Mouse (Mus musculus) intestine, embryonic 16.5 days (tissue): ENCODE measurements around the gene Asgr1. TPM values are rescaled to one million over a fixed set of nuclear protein-coding genes. Genes with fewer than 3 reads are reported as not detected.

ENCODE experiments used
- ATAC-seq: fragments of 200-750 bp; cut with Nextera tagmentation; 2 replicates; pipeline ENCODE4 v1.8.0; 2017; ENCODE audit warnings: moderate TSS enrichment, moderate library complexity
- H3K27ac ChIP-seq: fragments of 300-500 bp; sonication (generic); 2 replicates; pipeline ENCODE4 v1.5.1; 2014; ENCODE audit warnings: mild to moderate bottlenecking, low read length
- H3K27me3 ChIP-seq: fragments of 300-500 bp; sonication (generic); replicated peaks from 2 replicates; pipeline ENCODE4 v1.6.1; 2014; ENCODE audit warnings: low read length, control low read depth, mixed read lengths; ENCODE audit not compliant: control insufficient read depth, insufficient read depth
- H3K36me3 ChIP-seq: fragments of 300-500 bp; sonication (generic); 2 replicates; pipeline ENCODE4 v1.6.1; 2014; ENCODE audit warnings: low read length, control low read depth; ENCODE audit not compliant: control insufficient read depth, insufficient read depth
- H3K4me1 ChIP-seq: fragments of 300-500 bp; sonication (generic); 2 replicates; pipeline ENCODE4 v1.6.1; 2014; ENCODE audit warnings: low read length, control low read depth, mixed read lengths; ENCODE audit not compliant: control insufficient read depth, insufficient read depth
- H3K4me2 ChIP-seq: fragments of 300-500 bp; sonication (generic); 2 replicates; pipeline ENCODE4 v1.6.1; 2014; ENCODE audit warnings: low read depth, low read length, control low read depth
- H3K4me3 ChIP-seq: fragments of 300-500 bp; sonication (generic); 2 replicates; pipeline ENCODE4 v1.5.1; 2014; ENCODE audit warnings: mild to moderate bottlenecking, low read length
- H3K9ac ChIP-seq: fragments of 300-500 bp; sonication (generic); 2 replicates; pipeline ENCODE4 v1.6.1; 2014; ENCODE audit warnings: low read depth, low read length
- H3K9me3 ChIP-seq: fragments of 300-500 bp; sonication (generic); 2 replicates; pipeline ENCODE4 v1.6.1; 2016; ENCODE audit warnings: low read length, control low read depth; ENCODE audit not compliant: control insufficient read depth
- WGBS: fragments of 180-500 bp; shearing (Covaris S2); extraction: QIAGEN DNeasy Blood & Tissue Kit; methylation state at CpG from one replicate; pipeline ENCODE4 v1.1.7; 2014; 5-methylcytosine and 5-hydroxymethylcytosine counted together
- polyA plus RNA-seq: library from polyadenylated mRNA; unstranded; fragments of >200 nt; fragmentation: Nextera tagmentation; extraction: Ambion mirVana; gene quantifications from 2 replicates; pipeline ENCODE4 v1.2.1, GENCODE M21; 2015

Asgr1 gene
- polyA plus RNA-seq, 1 experiment from 2014 or later, result 0.17 TPM

- ATAC-seq, result no peak
- 36% methylated on average over 17 of the region's 17 CpGs for WGBS
These were observed 20.6 kb downstream of the Asgr1 start for GRCm38 (mm10) chr11:70074379-70075071.

DNA sequence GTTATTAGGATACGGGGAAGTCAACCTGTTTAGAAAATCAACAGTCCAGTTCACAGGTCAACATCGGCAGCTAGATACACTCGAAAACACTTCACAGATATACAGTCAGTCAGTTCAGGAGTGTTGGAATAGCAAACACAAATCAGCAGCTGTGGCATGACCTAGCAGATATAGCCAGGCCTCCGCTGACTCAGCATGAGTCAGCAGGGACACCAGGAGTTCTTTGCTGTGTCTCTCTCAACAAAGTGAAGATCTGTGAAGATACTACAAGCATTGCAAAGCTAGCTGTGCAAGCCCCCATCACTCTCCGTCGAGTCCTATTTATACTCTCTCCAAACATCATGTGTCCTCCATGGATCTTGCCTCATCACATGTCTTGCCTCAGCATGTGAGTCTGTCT, 21.7 kb downstream of the Asgr1 start:
- H3K27ac ChIP-seq, result no peak overlapping the region
- H3K4me3 ChIP-seq, result no peak overlapping the region
- no peak overlapping the region for H3K9ac ChIP-seq
- no peaks in the 10 kb centered on the region for H3K9me3 ChIP-seq
- WGBS, result 75% methylated on average over 6 of the region's 6 CpGs
- no peaks in the 10 kb centered on the region for H3K36me3 ChIP-seq
- H3K4me2 ChIP-seq, result no peak overlapping the region
- no peak for ATAC-seq
- no peaks in the 10 kb centered on the region for H3K4me1 ChIP-seq
- no peaks in the 10 kb centered on the region for H3K27me3 ChIP-seq

More at GRCm38 (mm10) chr11:70074379-70075071, 20.6 kb downstream of the Asgr1 start:
- H3K4me1 ChIP-seq, result no peaks in the 10 kb centered on the region
- no peaks in the 10 kb centered on the region for H3K9me3 ChIP-seq
- no peaks in the 10 kb centered on the region for H3K27me3 ChIP-seq
- H3K4me2 ChIP-seq, result no peak overlapping the region
- no peaks in the 10 kb centered on the region for H3K36me3 ChIP-seq
- no peak overlapping the region for H3K4me3 ChIP-seq
- no peak overlapping the region for H3K27ac ChIP-seq
- no peak overlapping the region for H3K9ac ChIP-seq

- Histone ChIP-seq H3K4me1 (no peaks in the 10 kb centered on the region), H3K4me2 (no peak overlapping the region), H3K27me3 (no peaks in the 10 kb centered on the region), H3K9me3 (no peaks in the 10 kb centered on the region), H3K4me3 (no peak overlapping the region), H3K36me3 (no peaks in the 10 kb centered on the region), H3K27ac (no peak overlapping the region), H3K9ac (no peak overlapping the region)
- 50% methylated on average over 3 of the region's 3 CpGs for WGBS
- no peak for ATAC-seq
These were observed 23.6 kb downstream of the Asgr1 start for GRCm38 (mm10) chr11:70077441-70077840.

DNA sequence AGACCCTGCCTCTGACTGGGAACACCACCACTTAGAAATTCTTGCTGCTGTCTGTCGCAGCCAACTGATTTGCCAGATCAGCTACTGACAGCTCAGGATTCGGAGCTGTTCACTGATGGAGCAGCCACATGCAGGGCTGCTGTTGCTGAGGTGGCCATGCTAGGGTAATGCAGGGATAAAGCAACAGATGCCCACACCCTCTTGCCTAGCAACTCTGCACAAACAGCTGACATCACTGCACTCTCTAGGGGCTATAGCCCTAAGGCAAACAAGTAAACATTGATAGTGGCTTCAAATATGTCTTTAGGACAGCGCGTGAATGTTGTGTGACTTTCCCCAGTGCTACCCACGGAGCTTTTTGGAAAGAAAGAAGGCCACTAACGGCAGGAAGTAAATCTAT, 25.3 kb downstream of the Asgr1 start:
- no peaks in the 10 kb centered on the region for H3K36me3 ChIP-seq
- H3K9ac ChIP-seq, result no peak overlapping the region
- H3K4me1 ChIP-seq, result no peaks in the 10 kb centered on the region
- H3K27me3 ChIP-seq, result no peaks in the 10 kb centered on the region
- WGBS, result 49% methylated on average over 6 of the region's 6 CpGs
- no peak for ATAC-seq
- H3K4me2 ChIP-seq, result no peak overlapping the region
- H3K4me3 ChIP-seq, result no peak overlapping the region
- H3K27ac ChIP-seq, result no peak overlapping the region
- no peaks in the 10 kb centered on the region for H3K9me3 ChIP-seq

GRCm38 (mm10) chr11:70079928-70080327, 26.0 kb downstream of the Asgr1 start:
- Histone ChIP-seq H3K36me3 (no peaks in the 10 kb centered on the region), H3K27ac (no peak overlapping the region)
- WGBS, result 72% methylated on average over 7 of the region's 7 CpGs

DNA sequence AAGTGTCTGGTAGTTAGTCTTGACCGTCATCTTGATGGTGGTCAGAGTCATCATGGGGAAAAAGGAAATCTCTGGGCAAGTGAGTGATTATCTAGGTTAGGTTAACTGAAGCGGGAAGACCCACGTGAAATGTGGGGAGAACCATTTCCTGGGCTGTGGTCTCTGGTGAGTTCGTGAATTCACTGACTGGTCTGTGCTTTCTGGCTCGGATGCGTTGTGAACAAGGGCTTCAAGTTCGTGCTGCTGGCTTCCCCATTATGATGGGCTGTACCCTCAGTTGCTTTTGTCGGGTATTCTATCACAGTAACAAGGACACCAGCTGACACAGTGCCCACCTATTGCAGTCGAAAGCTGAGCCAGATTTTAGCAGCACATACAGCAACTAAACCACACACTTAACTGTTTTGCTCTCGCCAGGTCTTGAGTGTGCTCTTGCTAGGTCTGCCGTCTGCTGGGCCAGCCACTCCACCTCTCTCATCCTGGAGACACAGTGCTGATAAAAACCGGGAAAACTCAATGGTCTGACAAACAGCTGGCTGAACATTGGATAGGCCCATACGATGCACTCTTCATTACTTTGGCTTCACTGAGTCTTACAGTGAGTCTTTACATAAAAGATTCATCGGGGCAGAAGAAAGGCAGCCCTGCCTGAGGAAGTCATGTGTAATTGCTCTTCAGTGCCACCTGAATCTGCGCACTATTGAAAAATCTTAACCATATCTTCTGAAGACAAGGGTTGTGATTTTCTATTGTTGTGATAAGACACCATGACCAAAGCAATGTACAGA, 27.1 kb downstream of the Asgr1 start:
- H3K27me3 ChIP-seq, result no peaks in the 10 kb centered on the region
- H3K9me3 ChIP-seq, result no peaks in the 10 kb centered on the region
- H3K4me3 ChIP-seq, result no peak overlapping the region
- no peak overlapping the region for H3K27ac ChIP-seq
- no peak for ATAC-seq
- H3K4me1 ChIP-seq, result no peaks in the 10 kb centered on the region
- H3K9ac ChIP-seq, result no peak overlapping the region
- no peak overlapping the region for H3K4me2 ChIP-seq
- 85% methylated on average over 15 of the region's 15 CpGs for WGBS
- H3K36me3 ChIP-seq, result no peaks in the 10 kb centered on the region

More at GRCm38 (mm10) chr11:70079928-70080327, 26.0 kb downstream of the Asgr1 start:
- no peaks in the 10 kb centered on the region for H3K9me3 ChIP-seq
- H3K4me1 ChIP-seq, result no peaks in the 10 kb centered on the region
- no peak overlapping the region for H3K4me2 ChIP-seq
- no peak overlapping the region for H3K9ac ChIP-seq
- no peak for ATAC-seq
- no peaks in the 10 kb centered on the region for H3K27me3 ChIP-seq
- H3K4me3 ChIP-seq, result no peak overlapping the region

DNA sequence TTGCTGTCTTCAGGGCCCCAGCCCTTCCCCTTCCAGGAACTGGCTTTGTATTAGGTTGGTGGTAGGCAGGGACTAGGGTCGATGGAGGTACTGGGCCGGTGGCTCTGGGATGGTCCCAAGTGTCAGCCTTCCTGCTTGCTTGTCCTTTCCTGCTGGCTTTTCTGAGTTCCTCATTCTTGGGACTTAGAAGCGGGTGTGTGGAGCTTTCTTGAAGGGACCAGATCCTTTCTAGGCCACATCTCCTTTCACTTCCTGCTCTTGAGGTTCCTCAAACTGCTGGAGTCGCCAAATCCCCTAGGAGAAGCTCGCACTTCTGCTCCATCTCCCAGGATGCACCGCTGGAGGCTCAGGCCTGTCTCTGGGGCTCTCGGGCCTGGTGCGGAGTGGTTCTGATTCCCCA, 30.7 kb downstream of the Asgr1 start:
- no peaks in the 10 kb centered on the region for H3K4me1 ChIP-seq
- H3K4me2 ChIP-seq, result no peak overlapping the region
- 83% methylated on average over 8 of the region's 8 CpGs for WGBS
- no peak overlapping the region for H3K27ac ChIP-seq
- no peak for ATAC-seq
- no peaks in the 10 kb centered on the region for H3K9me3 ChIP-seq
- no peak overlapping the region for H3K9ac ChIP-seq
- H3K27me3 ChIP-seq, result no peaks in the 10 kb centered on the region
- H3K36me3 ChIP-seq, result no peaks in the 10 kb centered on the region
- no peak overlapping the region for H3K4me3 ChIP-seq

DNA sequence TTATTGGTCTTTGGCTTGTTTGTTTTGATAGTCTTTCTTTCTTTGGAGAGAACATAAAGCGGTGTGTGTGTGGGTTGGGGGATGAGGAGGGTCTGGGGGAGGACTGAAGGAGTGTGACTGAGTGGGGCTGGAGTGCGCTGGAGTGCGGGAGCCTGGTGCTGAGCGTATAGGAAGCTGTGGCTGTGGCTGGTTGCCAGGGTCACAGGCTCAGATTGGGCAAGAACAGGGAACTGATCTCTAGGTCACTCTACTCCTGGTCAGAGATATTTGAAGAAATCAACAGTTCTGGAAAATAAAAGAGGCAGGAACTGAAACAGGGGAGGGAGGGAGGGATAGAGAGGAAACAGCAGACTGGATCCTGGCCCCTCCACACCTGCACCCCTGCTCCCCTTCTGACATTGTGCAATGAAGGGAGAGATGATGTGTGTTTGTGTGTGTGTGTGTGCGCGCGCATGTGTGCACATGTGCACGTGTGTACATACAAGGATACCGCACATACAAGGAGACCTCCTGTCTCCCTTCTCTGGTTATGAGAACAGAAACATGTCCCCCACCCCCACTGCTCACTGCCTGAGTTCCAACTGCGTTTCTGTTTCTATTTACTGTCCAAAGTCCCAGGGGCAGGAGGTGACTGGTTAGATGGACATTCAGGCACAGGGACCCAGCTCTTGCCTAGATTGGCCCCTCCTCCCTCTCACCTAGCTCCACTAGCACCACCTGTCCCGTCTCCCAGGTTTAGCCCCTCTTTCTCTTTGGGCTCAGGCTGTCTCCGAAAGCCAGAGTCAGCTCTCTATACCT, 38.3 kb downstream of the Asgr1 start, which contains the start of gene Asgr2:
TSS of gene Asgr2 (plus strand) at position 659 of the 798 bp plus-strand sequence.
- Histone ChIP-seq H3K4me2 (no peak within 1 kb of the TSS), H3K9ac (no peak within 1 kb of the TSS), H3K36me3 (no peaks in the 10 kb centered on the region), H3K9me3 (no peaks in the 10 kb centered on the region), H3K4me1 (no peaks in the 10 kb centered on the region), H3K4me3 (no peak within 1 kb of the TSS), H3K27me3 (no peaks in the 10 kb centered on the region), H3K27ac (no peak within 1 kb of the TSS)
- no peak; the same call in 1 of the 2 replicates for ATAC-seq
- WGBS, result 69% methylated on average over 12 of the region's 12 CpGs

DNA sequence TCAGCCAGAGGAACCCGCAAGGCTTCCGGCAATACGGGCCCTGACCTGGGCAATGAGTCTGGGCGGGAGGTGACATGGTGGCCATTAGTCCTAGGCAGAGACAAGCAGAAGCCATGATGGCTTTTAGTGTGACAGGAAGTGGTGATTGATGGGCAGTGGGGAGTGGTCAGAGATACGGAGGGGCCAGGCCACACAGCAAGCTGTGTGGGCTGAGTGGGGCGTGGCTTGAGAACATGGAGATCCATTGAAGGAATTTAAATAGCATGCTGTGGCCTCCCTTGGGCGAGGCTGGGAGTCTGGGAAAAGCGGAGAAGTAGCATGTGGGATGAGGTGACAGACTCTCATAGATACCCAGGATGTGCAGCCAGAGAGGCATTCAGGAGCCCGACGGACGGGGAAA, 43.5 kb downstream of the Asgr1 start:
- Histone ChIP-seq H3K4me1 (no peaks in the 10 kb centered on the region), H3K9ac (no peak overlapping the region), H3K36me3 (no peaks in the 10 kb centered on the region), H3K4me3 (no peak overlapping the region), H3K4me2 (no peak overlapping the region), H3K27me3 (no peaks in the 10 kb centered on the region), H3K27ac (no peak overlapping the region), H3K9me3 (no peaks in the 10 kb centered on the region)
- 50% methylated on average over 11 of the region's 11 CpGs for WGBS
- no peak for ATAC-seq
